Mouse (Mus musculus) heart, embryonic 14.5 days (tissue): ENCODE data around the gene Smpd3. TPM values are rescaled to one million over a fixed set of nuclear protein-coding genes. Genes with fewer than 3 reads are reported as not detected.

ENCODE experiments used
- ATAC-seq: fragments of 200-750 bp; cut with Nextera tagmentation; 2 replicates; pipeline ENCODE4 v1.8.0; 2017; ENCODE audit warnings: low read depth, moderate TSS enrichment; ENCODE audit not compliant: insufficient number of reproducible peaks, insufficient read depth, low FRiP score
- H3K27ac ChIP-seq, 2 experiments: fragments of 200-500 bp in 1 of 2; fragments of 300-500 bp in 1 of 2; sonication (generic) in 1 of 2; replicated peaks in 1 of 2; 2 replicates each; pipeline ENCODE4 v1.5.1; 2012 to 2014; ENCODE audit warnings: low read depth in 2 of 2, low read length in 2 of 2, control low read depth in 1 of 2, mild to moderate bottlenecking in 1 of 2, mixed read lengths in 1 of 2; ENCODE audit not compliant: control insufficient read depth in 1 of 2, insufficient read depth in 1 of 2
- H3K27me3 ChIP-seq: fragments of 300-500 bp; sonication (generic); 2 replicates; pipeline ENCODE4 v1.6.1; 2014; ENCODE audit warnings: mild to moderate bottlenecking, low read length, control low read depth; ENCODE audit not compliant: control insufficient read depth, insufficient read depth
- H3K36me3 ChIP-seq: fragments of 300-500 bp; sonication (generic); 2 replicates; pipeline ENCODE4 v1.6.1; 2014; ENCODE audit warnings: mild to moderate bottlenecking, control low read depth, low read length, mixed read lengths; ENCODE audit not compliant: control insufficient read depth, insufficient read depth
- H3K4me1 ChIP-seq, 2 experiments: fragments of 200-500 bp in 1 of 2; fragments of 300-500 bp in 1 of 2; sonication (generic) in 1 of 2; 2 replicates each; pipeline ENCODE4 v1.6.1; 2012 to 2014; ENCODE audit warnings: low read length in 2 of 2, control low read depth in 1 of 2, mixed read lengths in 1 of 2; ENCODE audit not compliant: control insufficient read depth in 2 of 2, insufficient read depth in 2 of 2
- H3K4me2 ChIP-seq: fragments of 300-500 bp; sonication (generic); 2 replicates; pipeline ENCODE4 v1.6.1; 2014; ENCODE audit warnings: mild to moderate bottlenecking, low read length
- H3K4me3 ChIP-seq, 2 experiments: fragments of 200-500 bp in 1 of 2; fragments of 300-500 bp in 1 of 2; sonication (generic) in 1 of 2; 2 replicates each; pipeline ENCODE4 v1.5.1; 2012 to 2014; ENCODE audit warnings: low read length in 2 of 2, mild to moderate bottlenecking in 2 of 2, control low read depth in 1 of 2, low read depth in 1 of 2, moderate library complexity in 1 of 2; ENCODE audit not compliant: control insufficient read depth in 1 of 2, insufficient read depth in 1 of 2
- H3K9ac ChIP-seq: fragments of 300-500 bp; sonication (generic); 2 replicates; pipeline ENCODE4 v1.6.1; 2014; ENCODE audit warnings: mild to moderate bottlenecking, low read length
- H3K9me3 ChIP-seq: fragments of 300-500 bp; sonication (generic); 2 replicates; pipeline ENCODE4 v1.6.1; 2016; ENCODE audit warnings: low read length, control low read depth; ENCODE audit not compliant: control insufficient read depth
- WGBS: fragments of 180-500 bp; shearing (Covaris S2); extraction: QIAGEN DNeasy Blood & Tissue Kit; methylation state at CpG from one replicate; pipeline ENCODE4 v1.1.7; 2014; 5-methylcytosine and 5-hydroxymethylcytosine counted together
- polyA plus RNA-seq: library from polyadenylated mRNA; unstranded; fragments of >200 nt; fragmentation: Nextera tagmentation; extraction: Ambion mirVana; gene quantifications from 2 replicates; pipeline ENCODE4 v1.2.1, GENCODE M21; 2014

Smpd3 gene
- polyA plus RNA-seq, 1 experiment from 2014 or later: 1.9 TPM

- peaks cover 88% of the 10 kb centered on the region for H3K36me3 ChIP-seq
- no peak overlapping the region for H3K9ac ChIP-seq
- no peaks in the 10 kb centered on the region for H3K9me3 ChIP-seq
- 43% methylated on average over 9 of the region's 9 CpGs for WGBS
- H3K4me3 ChIP-seq: no peak overlapping the region
- no peak for ATAC-seq
- H3K27ac ChIP-seq: no peak overlapping the region
- H3K4me1 ChIP-seq: no peaks in the 10 kb centered on the region
- no peak overlapping the region for H3K4me2 ChIP-seq
- H3K27me3 ChIP-seq: no peaks in the 10 kb centered on the region
Measured at GRCm38 (mm10) chr8:106226589-106226988, 111.2 kb downstream of the Smpd3 start.

- Histone ChIP-seq H3K9ac (no peak overlapping the region), H3K9me3 (no peaks in the 10 kb centered on the region), H3K4me3 (no peak overlapping the region), H3K27me3 (no peaks in the 10 kb centered on the region), H3K27ac (no peak overlapping the region), H3K4me2 (no peak overlapping the region), H3K36me3 (peaks cover 97% of the 10 kb centered on the region), H3K4me1 (no peaks in the 10 kb centered on the region; a peak in 1 of 4 replicates)
- WGBS: 52% methylated on average over 3 of the region's 3 CpGs
- no peak for ATAC-seq
Measured at GRCm38 (mm10) chr8:106219620-106220019, 118.2 kb downstream of the Smpd3 start.

GRCm38 (mm10) chr8:106213959-106214358, 123.8 kb downstream of the Smpd3 start:
- no peak overlapping the region for H3K4me3 ChIP-seq
- no peak for ATAC-seq
- peaks cover 65% of the 10 kb centered on the region for H3K36me3 ChIP-seq
- H3K4me1 ChIP-seq: peaks cover 0 to 11% of the 10 kb centered on the region in 2 experiments; a peak in 2 of 4 replicates
- H3K27ac ChIP-seq: no peak overlapping the region
- 93% methylated on average over 3 of the region's 3 CpGs for WGBS
- H3K9ac ChIP-seq: no peak overlapping the region
- H3K4me2 ChIP-seq: no peak overlapping the region
- H3K27me3 ChIP-seq: no peaks in the 10 kb centered on the region
- H3K9me3 ChIP-seq: no peaks in the 10 kb centered on the region

GRCm38 (mm10) chr8:106211421-106211820, 126.4 kb downstream of the Smpd3 start:
- 4% methylated on average over 13 of the region's 13 CpGs for WGBS
- H3K9ac ChIP-seq: peak overlapping the region; percentile 87
- peak overlapping the region; percentile 72 for H3K4me2 ChIP-seq
- H3K9me3 ChIP-seq: no peaks in the 10 kb centered on the region
- peaks cover 0 to 11% of the 10 kb centered on the region in 2 experiments; a peak in 2 of 4 replicates for H3K4me1 ChIP-seq
- H3K27me3 ChIP-seq: no peaks in the 10 kb centered on the region
- ATAC-seq: no peak
- peak overlapping the region; percentile 69 to 71 for H3K4me3 ChIP-seq
- H3K36me3 ChIP-seq: peaks cover 56% of the 10 kb centered on the region
- H3K27ac ChIP-seq: peak overlapping the region; percentile 78 to 86

GRCm38 (mm10) chr8:106210821-106211345, 126.9 kb downstream of the Smpd3 start, which contains the start of the genes Slc7a6os and Prmt7:
TSS of gene Slc7a6os (minus strand) at chr8:106210935.
TSS of gene Prmt7 (plus strand) at chr8:106210936.
- H3K27me3 ChIP-seq: no peaks in the 10 kb centered on the region
- peaks cover 0 to 11% of the 10 kb centered on the region in 2 experiments; a peak in 2 of 4 replicates for H3K4me1 ChIP-seq
- peak; percentile 97 for ATAC-seq
- peaks cover 53% of the 10 kb centered on the region for H3K36me3 ChIP-seq
- no peaks in the 10 kb centered on the region for H3K9me3 ChIP-seq
- peak within 1 kb of the TSS; percentile 69 to 71 for H3K4me3 ChIP-seq
- H3K9ac ChIP-seq: peak within 1 kb of the TSS; percentile 87
- H3K4me2 ChIP-seq: peak within 1 kb of the TSS; percentile 72
- H3K27ac ChIP-seq: peak within 1 kb of the TSS; percentile 78 to 86
- WGBS: under 1% methylated on average over 52 of the region's 52 CpGs

GRCm38 (mm10) chr8:106210035-106210731, 127.6 kb downstream of the Smpd3 start:
- Histone ChIP-seq H3K27ac (peak overlapping the region; percentile 73 to 86), H3K4me1 (peaks cover 0 to 11% of the 10 kb centered on the region in 2 experiments; a peak in 2 of 4 replicates), H3K27me3 (no peaks in the 10 kb centered on the region), H3K9ac (peak overlapping the region; percentile 87), H3K4me2 (peak overlapping the region; percentile 72), H3K36me3 (peaks cover 54% of the 10 kb centered on the region), H3K9me3 (no peaks in the 10 kb centered on the region), H3K4me3 (peak overlapping the region; percentile 69 to 71)
- peak; percentile 40 for ATAC-seq
- 1% methylated on average over 35 of the region's 35 CpGs for WGBS
